Mouse (Mus musculus) kidney, embryonic 16.5 days (tissue): ENCODE results near the gene Plscr2. TPM values are rescaled to one million over a fixed set of nuclear protein-coding genes. Genes with fewer than 3 reads are reported as not detected.

Experiments
- ATAC-seq: fragments of 200-750 bp; cut with Nextera tagmentation; 2 replicates; pipeline ENCODE4 v1.8.0; 2017; ENCODE audit warnings: moderate TSS enrichment; ENCODE audit not compliant: low FRiP score, low TSS enrichment
- H3K27ac ChIP-seq: fragments of 300-500 bp; sonication (generic); 2 replicates; pipeline ENCODE4 v1.5.1; 2014; ENCODE audit warnings: low read length
- H3K27me3 ChIP-seq: fragments of 300-500 bp; sonication (generic); 2 replicates; pipeline ENCODE4 v1.6.1; 2014; ENCODE audit warnings: low read length, control low read depth, mixed read lengths; ENCODE audit not compliant: insufficient read depth
- H3K36me3 ChIP-seq: fragments of 300-500 bp; sonication (generic); 2 replicates; pipeline ENCODE4 v1.6.1; 2014; ENCODE audit warnings: low read length, control low read depth, mixed read lengths; ENCODE audit not compliant: insufficient read depth
- H3K4me1 ChIP-seq: fragments of 300-500 bp; sonication (generic); 2 replicates; pipeline ENCODE4 v1.6.1; 2014; ENCODE audit warnings: low read length, control low read depth, mixed read lengths; ENCODE audit not compliant: insufficient read depth
- H3K4me2 ChIP-seq: fragments of 300-500 bp; sonication (generic); replicated peaks from 2 replicates; pipeline ENCODE4 v1.6.1; 2014; ENCODE audit warnings: low read depth, low read length
- H3K4me3 ChIP-seq: fragments of 300-500 bp; sonication (generic); 2 replicates; pipeline ENCODE4 v1.5.1; 2014; ENCODE audit warnings: mild to moderate bottlenecking, low read length
- H3K9ac ChIP-seq: fragments of 300-500 bp; sonication (generic); replicated peaks from 2 replicates; pipeline ENCODE4 v1.6.1; 2014; ENCODE audit warnings: low read length
- H3K9me3 ChIP-seq: fragments of 300-500 bp; sonication (generic); 2 replicates; pipeline ENCODE4 v1.6.1; 2016; ENCODE audit warnings: low read length, control low read depth
- WGBS: fragments of 180-500 bp; shearing (Covaris S2); extraction: QIAGEN DNeasy Blood & Tissue Kit; methylation state at CpG from one replicate; pipeline ENCODE4 v1.1.7; 2014; 5-methylcytosine and 5-hydroxymethylcytosine counted together
- polyA plus RNA-seq: library from polyadenylated mRNA; unstranded; fragments of >200 nt; fragmentation: Nextera tagmentation; extraction: Ambion mirVana; gene quantifications from 2 replicates; pipeline ENCODE4 v1.2.1, GENCODE M21; 2015

Gene Plscr2
- polyA plus RNA-seq: 42.7 and 47.8 TPM in 2 replicates

- Histone ChIP-seq H3K4me3 (peak within 1 kb of the TSS; percentile 18), H3K4me2 (peak within 1 kb of the TSS; percentile 43), H3K9me3 (no peaks in the 10 kb centered on the region; the same call in 1 of the 2 replicates), H3K27me3 (no peaks in the 10 kb centered on the region), H3K27ac (peak within 1 kb of the TSS; percentile 91), H3K4me1 (peaks cover 53% of the 10 kb centered on the region), H3K9ac (peak within 1 kb of the TSS; percentile 56), H3K36me3 (peaks cover 11% of the 10 kb centered on the region)
- WGBS: 35% methylated on average over 9 of the region's 9 CpGs
- peak; percentile 61; the same call in 1 of the 2 replicates for ATAC-seq
Observed at GRCm38 (mm10) chr9:92275486-92276207, at the start of gene Plscr2. TSS of gene Plscr2 (plus strand) at chr9:92275602.

- no peak overlapping the region for H3K9ac ChIP-seq
- no peak overlapping the region for H3K27ac ChIP-seq
- WGBS: 79% methylated on average over 3 of the region's 3 CpGs
- no peaks in the 10 kb centered on the region for H3K4me1 ChIP-seq
- no peaks in the 10 kb centered on the region for H3K27me3 ChIP-seq
- no peak overlapping the region for H3K4me2 ChIP-seq
- H3K36me3 ChIP-seq: no peaks in the 10 kb centered on the region
- no peak overlapping the region for H3K4me3 ChIP-seq
- no peaks in the 10 kb centered on the region for H3K9me3 ChIP-seq
- no peak for ATAC-seq
Observed at GRCm38 (mm10) chr9:92226127-92226655, 49.2 kb upstream of the Plscr2 start.

- no peak overlapping the region for H3K27ac ChIP-seq
- H3K36me3 ChIP-seq: no peaks in the 10 kb centered on the region
- 86% methylated on average over 3 of the region's 3 CpGs for WGBS
- H3K9me3 ChIP-seq: no peaks in the 10 kb centered on the region
- no peaks in the 10 kb centered on the region for H3K4me1 ChIP-seq
- no peak for ATAC-seq
- H3K9ac ChIP-seq: no peak overlapping the region
- no peak overlapping the region for H3K4me2 ChIP-seq
- H3K4me3 ChIP-seq: no peak overlapping the region
- no peaks in the 10 kb centered on the region for H3K27me3 ChIP-seq
Observed at GRCm38 (mm10) chr9:92226795-92227194, 48.6 kb upstream of the Plscr2 start.

- no peaks in the 10 kb centered on the region for H3K27me3 ChIP-seq
- no peak overlapping the region for H3K9ac ChIP-seq
- no peaks in the 10 kb centered on the region for H3K36me3 ChIP-seq
- no peak for ATAC-seq
- 70% methylated on average over 16 of the region's 16 CpGs for WGBS
- H3K9me3 ChIP-seq: no peaks in the 10 kb centered on the region
- H3K4me2 ChIP-seq: no peak overlapping the region
- no peak overlapping the region for H3K27ac ChIP-seq
- H3K4me3 ChIP-seq: no peak overlapping the region
- H3K4me1 ChIP-seq: no peaks in the 10 kb centered on the region
Observed at GRCm38 (mm10) chr9:92228867-92229832, 46.3 kb upstream of the Plscr2 start.

- Histone ChIP-seq H3K4me3 (no peak overlapping the region), H3K4me1 (no peaks in the 10 kb centered on the region), H3K27me3 (no peaks in the 10 kb centered on the region), H3K9me3 (no peaks in the 10 kb centered on the region), H3K4me2 (no peak overlapping the region), H3K36me3 (no peaks in the 10 kb centered on the region), H3K27ac (no peak overlapping the region), H3K9ac (no peak overlapping the region)
- WGBS: 31% methylated on average over 2 of the region's 2 CpGs
- no peak for ATAC-seq
Observed at GRCm38 (mm10) chr9:92229833-92230205, 45.6 kb upstream of the Plscr2 start.

- Histone ChIP-seq H3K27me3 (no peaks in the 10 kb centered on the region), H3K36me3 (no peaks in the 10 kb centered on the region), H3K9ac (no peak overlapping the region), H3K4me3 (no peak overlapping the region), H3K4me1 (no peaks in the 10 kb centered on the region), H3K4me2 (no peak overlapping the region), H3K9me3 (no peaks in the 10 kb centered on the region), H3K27ac (no peak overlapping the region)
- WGBS: 81% methylated on average over 11 of the region's 11 CpGs
- ATAC-seq: no peak
Observed at GRCm38 (mm10) chr9:92234901-92235458, 40.4 kb upstream of the Plscr2 start.

- no peaks in the 10 kb centered on the region for H3K36me3 ChIP-seq
- H3K4me2 ChIP-seq: peak overlapping the region; percentile 60
- no peaks in the 10 kb centered on the region for H3K27me3 ChIP-seq
- 74% methylated on average over 7 of the region's 7 CpGs for WGBS
- no peak for ATAC-seq
- H3K27ac ChIP-seq: peak overlapping the region; percentile 99; the same call in 1 of the 2 replicates
- no peak overlapping the region for H3K9ac ChIP-seq
- no peaks in the 10 kb centered on the region; the same call in 1 of the 2 replicates for H3K9me3 ChIP-seq
- H3K4me3 ChIP-seq: peak overlapping the region; percentile 71; the same call in 1 of the 2 replicates
- H3K4me1 ChIP-seq: peaks cover 26% of the 10 kb centered on the region
Observed at GRCm38 (mm10) chr9:92248773-92249446, 26.5 kb upstream of the Plscr2 start.

GRCm38 (mm10) chr9:92249447-92249852 lies 26.0 kb upstream of the Plscr2 start, which contains the start of gene Plscr1:
TSS of gene Plscr1 (plus strand) at chr9:92249750.
- H3K4me3 ChIP-seq: peak within 1 kb of the TSS; percentile 71
- H3K27me3 ChIP-seq: no peaks in the 10 kb centered on the region
- peak within 1 kb of the TSS; percentile 99 for H3K27ac ChIP-seq
- H3K9ac ChIP-seq: peak within 1 kb of the TSS; percentile 83
- no peaks in the 10 kb centered on the region; the same call in 1 of the 2 replicates for H3K9me3 ChIP-seq
- H3K4me1 ChIP-seq: peaks cover 29% of the 10 kb centered on the region
- ATAC-seq: no peak
- WGBS: 18% methylated on average over 7 of the region's 7 CpGs
- peak within 1 kb of the TSS; percentile 60 for H3K4me2 ChIP-seq
- H3K36me3 ChIP-seq: no peaks in the 10 kb centered on the region
